ENCODE assay signal across 8 mouse cellular contexts in the genomic region with DNA sequence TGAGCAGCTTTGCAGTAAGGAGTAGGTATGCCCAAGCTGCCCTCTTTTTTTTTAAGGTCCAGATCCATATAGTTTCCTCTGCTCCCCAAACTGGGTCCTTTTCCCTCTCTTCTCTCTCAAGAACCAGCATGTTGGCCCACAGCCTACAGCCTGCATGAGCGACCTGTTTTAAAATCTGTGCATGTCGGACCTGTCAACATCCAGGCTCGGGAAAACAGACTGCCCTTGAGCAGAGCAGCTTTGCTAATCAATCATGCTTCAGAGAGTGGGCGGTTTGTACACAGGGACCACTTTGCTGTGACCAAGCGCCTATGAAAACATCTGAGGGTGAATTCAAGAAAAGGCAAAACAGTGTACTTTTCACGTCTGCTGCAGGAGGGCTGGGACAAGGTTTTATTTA.
DNase-seq lines count a peak whose midpoint lies in the region; ATAC-seq lines count a peak whose summit lies in the region.

No protein-coding gene starts in this region.

- peaks cover 17% of the 10 kb centered on the region for H3K4me1 ChIP-seq in kidney, embryonic 14.5 days (ENCODE audit: control insufficient read depth, insufficient read depth, low read length)
- peaks cover 13% of the 10 kb centered on the region for H3K4me1 ChIP-seq in hindbrain, embryonic 12.5 days
- H3K4me1 ChIP-seq in neural tube, embryonic 14.5 days (ENCODE audit: control insufficient read depth, insufficient read depth, low read length) = no peaks in the 10 kb centered on the region; the same call in 1 of the 2 replicates

- no peak overlapping the region for H3K4me3 ChIP-seq in kidney, embryonic 14.5 days (ENCODE audit: low read length)
- H3K4me3 ChIP-seq in hindbrain, embryonic 12.5 days = no peak overlapping the region
- no peak overlapping the region for H3K4me3 ChIP-seq in neural tube, embryonic 14.5 days (ENCODE audit: low read depth, low read length)

- no peaks in the 10 kb centered on the region for H3K27me3 ChIP-seq in kidney, embryonic 14.5 days (ENCODE audit: control insufficient read depth, insufficient read depth, low read length)
- H3K27me3 ChIP-seq in hindbrain, embryonic 12.5 days = no peaks in the 10 kb centered on the region
- H3K27me3 ChIP-seq in neural tube, embryonic 14.5 days (ENCODE audit: control insufficient read depth, insufficient read depth, low read length) = no peaks in the 10 kb centered on the region

- H3K36me3 ChIP-seq in kidney, embryonic 14.5 days (ENCODE audit: control insufficient read depth, insufficient read depth, low read length) = no peaks in the 10 kb centered on the region
- H3K36me3 ChIP-seq in hindbrain, embryonic 12.5 days = no peaks in the 10 kb centered on the region
- no peaks in the 10 kb centered on the region for H3K36me3 ChIP-seq in neural tube, embryonic 14.5 days (ENCODE audit: control insufficient read depth, insufficient read depth, low read length)

- no peaks in the 10 kb centered on the region for H3K9me3 ChIP-seq in kidney, embryonic 14.5 days (ENCODE audit: control insufficient read depth, low read length)
- no peaks in the 10 kb centered on the region for H3K9me3 ChIP-seq in hindbrain, embryonic 12.5 days (replicated peaks)
- no peaks in the 10 kb centered on the region for H3K9me3 ChIP-seq in neural tube, embryonic 14.5 days (ENCODE audit: control insufficient read depth, low read length)

- H3K4me2 ChIP-seq in kidney, embryonic 14.5 days (replicated peaks; ENCODE audit: low read depth, low read length) = peak overlapping the region; percentile 15
- H3K4me2 ChIP-seq in hindbrain, embryonic 12.5 days (replicated peaks) = no peak overlapping the region
- no peak overlapping the region for H3K4me2 ChIP-seq in neural tube, embryonic 14.5 days (ENCODE audit: low read depth, low read length)

- ATAC-seq in kidney, embryonic 14.5 days (ENCODE audit: low FRiP score, low TSS enrichment) = peak; percentile 71
- ATAC-seq in hindbrain, embryonic 12.5 days (ENCODE audit: low FRiP score) = peak; percentile 85
- ATAC-seq in neural tube, embryonic 14.5 days (ENCODE audit: low read depth) = peak; percentile 81
- no peak for ATAC-seq in activated CD4-positive, CD25-positive, alpha-beta regulatory T cell, adult 4 months

- H3K27ac ChIP-seq in kidney, embryonic 14.5 days (ENCODE audit: low read depth, low read length) = peak overlapping the region; percentile 71; the same call in 1 of the 2 replicates
- H3K27ac ChIP-seq in hindbrain, embryonic 12.5 days = peak overlapping the region; percentile 45
- H3K27ac ChIP-seq in neural tube, embryonic 14.5 days (ENCODE audit: low read depth, low read length) = peak overlapping the region; percentile 41; the same call in 1 of the 2 replicates

- WGBS in kidney, embryonic 14.5 days = 8% methylated on average over 6 of the region's 6 CpGs
- 26% methylated on average over 6 of the region's 6 CpGs for WGBS in hindbrain, embryonic 12.5 days
- 23% methylated on average over 6 of the region's 6 CpGs for whole genome bisulfite sequencing in neural tube, embryonic 14.5 days

- H3K9ac ChIP-seq in kidney, embryonic 14.5 days (ENCODE audit: low read depth, low read length) = peak overlapping the region; percentile 12; the same call in 1 of the 2 replicates
- H3K9ac ChIP-seq in hindbrain, embryonic 12.5 days = no peak overlapping the region
- no peak overlapping the region for H3K9ac ChIP-seq in neural tube, embryonic 14.5 days (replicated peaks; ENCODE audit: low read depth, low read length)

- no peak for DNase-seq in kidney, adult 18-20 months
- DNase-seq in adrenal gland, adult (ENCODE audit: inconsistent age in 2 of 2, low spot score in 1 of 2) = peak; percentile 41 to 81
- DNase-seq in cerebellum, adult 8-10 months = peak; percentile 25
- no peak for DNase-seq in testis, postnatal 14 days (ENCODE audit: low spot score)

Comparison
In these comparisons a context has a peak if more than half of its experiments do, and no peak if none do; other contexts are left out.
1. DNase-seq: peak in adrenal gland, adult (2 of 2) and cerebellum, adult 8-10 months (single experiment); none in kidney, adult 18-20 months (single experiment) and testis, postnatal 14 days (single experiment).
2. Peak in every context shown above with its lines, with median percentiles within 50 percentile points of each other: H3K27ac ChIP-seq.